Mouse (Mus musculus): ENCODE measurements around the gene Mpi.

The Mpi gene

GRCm38 (mm10) chr9:57522114-57522860 is 30.3 kb downstream of the Mpi start:
- no peak for DNase-seq

GRCm38 (mm10) chr9:57521056-57521911 is 31.3 kb downstream of the Mpi start, which contains the start of gene Cox5a:
Cox5a (plus strand) TSS chr9:57521274.
- peak; percentile 98 for DNase-seq

- DNase-seq = no peak
These were observed 32.0 kb downstream of the Mpi start for GRCm38 (mm10) chr9:57520375-57521055.

GRCm38 (mm10) chr9:57517113-57517512 is 35.5 kb downstream of the Mpi start:
- peak; percentile 84 to 90 for DNase-seq

- no peak for DNase-seq
These were observed 42.0 kb downstream of the Mpi start for GRCm38 (mm10) chr9:57510577-57510976.

GRCm38 (mm10) chr9:57505700-57506099 is 46.9 kb downstream of the Mpi start:
- DNase-seq = no peak

GRCm38 (mm10) chr9:57504891-57505290 is 47.7 kb downstream of the Mpi start:
- no peak for DNase-seq

- DNase-seq = peak; percentile 67 to 77
These were observed 48.2 kb downstream of the Mpi start for GRCm38 (mm10) chr9:57504381-57504700.

GRCm38 (mm10) chr9:57503622-57504380 is 48.8 kb downstream of the Mpi start, which contains the start of gene Rpp25:
Rpp25 (plus strand) TSS chr9:57504026.
- DNase-seq = peak in 1 of 2 experiments; percentile 35

GRCm38 (mm10) chr9:57502911-57503621 is 49.5 kb downstream of the Mpi start:
- DNase-seq = no peak

- peak in 1 of 2 experiments; percentile 22 for DNase-seq
These were observed 50.7 kb downstream of the Mpi start for GRCm38 (mm10) chr9:57501861-57502260.

GRCm38 (mm10) chr9:57501452-57501851 is 51.1 kb downstream of the Mpi start:
- no peak for DNase-seq

- no peak for DNase-seq
These were observed 54.0 kb downstream of the Mpi start for GRCm38 (mm10) chr9:57498536-57498935.

- no peak for DNase-seq
These were observed 55.3 kb downstream of the Mpi start for GRCm38 (mm10) chr9:57497236-57497635.

GRCm38 (mm10) chr9:57494970-57495369 is 57.6 kb downstream of the Mpi start:
- no peak for DNase-seq
